27 mouse cellular contexts compared by ENCODE assay signal in the genomic region with DNA sequence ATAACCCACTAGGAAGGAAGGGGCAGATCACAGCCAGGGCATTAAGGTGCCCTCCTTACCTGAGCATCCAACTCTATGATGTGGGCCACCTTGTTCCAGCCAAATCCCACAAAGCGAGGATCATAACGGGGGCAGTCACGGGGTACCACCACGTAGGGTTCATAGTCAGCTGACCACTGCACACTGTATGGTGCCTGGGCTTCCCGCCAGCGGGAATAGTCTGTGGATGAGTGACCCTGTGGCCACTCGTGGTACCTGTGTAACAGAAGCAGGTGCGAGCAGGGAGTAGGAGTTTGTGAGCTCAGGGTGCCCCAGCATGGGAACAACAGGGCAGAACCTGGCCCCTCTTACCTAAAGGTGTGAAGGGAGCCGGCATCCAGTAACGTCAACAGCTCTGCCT. TPM values are rescaled to one million over a fixed set of nuclear protein-coding genes. Genes with fewer than 3 reads are reported as not detected.
"Had no signal": no experiment of that assay in that cellular context is flagged by ENCODE, and none has a peak within 500 bp of the region (broad histone marks: within the 10 kb centered on the region; RNA-seq: fewer than 3 reads in every experiment).

No protein-coding gene starts in this region.

- ATAC-seq: hindbrain, embryonic 16.5 days; inflammation-experienced regulatory T-cells, adult 6 months; intestine, embryonic 15.5 days; intestine, postnatal 0 days had no signal

- H3K27ac ChIP-seq: gastrocnemius, adult 2 months; heart, adult 2 months; heart, embryonic 10.5 days; hindbrain, embryonic 10.5 days; hindbrain, embryonic 12.5 days; hindbrain, embryonic 14.5 days; intestine, embryonic 15.5 days; kidney, embryonic 15.5 days; kidney, postnatal 0 days; layer of hippocampus, adult 2 months; left cerebral cortex, adult 2 months; limb, embryonic 10.5 days; limb, embryonic 12.5 days; liver, embryonic 13.5 days had no signal

- H3K9ac ChIP-seq: heart, embryonic 12.5 days; hindbrain, embryonic 12.5 days; hindbrain, embryonic 14.5 days; intestine, embryonic 15.5 days; kidney, embryonic 15.5 days; limb, embryonic 12.5 days; liver, embryonic 13.5 days had no signal

- H3K4me3 ChIP-seq: gastrocnemius, adult 2 months; heart, adult 2 months; heart, embryonic 10.5 days; heart, embryonic 12.5 days; hindbrain, embryonic 10.5 days; hindbrain, embryonic 12.5 days; intestine, embryonic 15.5 days; kidney, embryonic 15.5 days; layer of hippocampus, adult 2 months; left cerebral cortex, adult 2 months; limb, embryonic 10.5 days; limb, embryonic 12.5 days; liver, embryonic 13.5 days had no signal

- H3K36me3 ChIP-seq: liver, embryonic 13.5 days had no signal

- DNase-seq: gastrocnemius, adult 2 months; gastrocnemius, postnatal 10 days; gastrocnemius, postnatal 25 days; heart, adult 2 months; heart, postnatal 10 days; heart, postnatal 4 days; kidney, adult 2 months; kidney, adult 9 months; liver; liver, embryonic 13.5 days had no signal

- H3K4me2 ChIP-seq: heart, embryonic 12.5 days; hindbrain, embryonic 12.5 days; hindbrain, embryonic 14.5 days; intestine, embryonic 15.5 days; kidney, embryonic 15.5 days; limb, embryonic 12.5 days; liver, embryonic 11.5 days; liver, embryonic 13.5 days had no signal

- H3K9me3 ChIP-seq: heart, embryonic 10.5 days; heart, embryonic 12.5 days; hindbrain, embryonic 10.5 days; hindbrain, embryonic 12.5 days; intestine, embryonic 15.5 days; kidney, embryonic 15.5 days; limb, embryonic 10.5 days; limb, embryonic 12.5 days; liver, embryonic 13.5 days had no signal

RNA-seq across cellular contexts. Expression of gene Large2, which starts 9.1 kb away (rescaled TPM):
- total RNA-seq: heart, adult 2 months had no signal

RNA-seq across cellular contexts. Expression of gene Mapk8ip1, which starts 35.5 kb away (rescaled TPM):
- total RNA-seq: granulocyte monocyte progenitor cell, adult 5-6 weeks had no signal
